ENCODE assay signal across 8 mouse cellular contexts in the genomic region with DNA sequence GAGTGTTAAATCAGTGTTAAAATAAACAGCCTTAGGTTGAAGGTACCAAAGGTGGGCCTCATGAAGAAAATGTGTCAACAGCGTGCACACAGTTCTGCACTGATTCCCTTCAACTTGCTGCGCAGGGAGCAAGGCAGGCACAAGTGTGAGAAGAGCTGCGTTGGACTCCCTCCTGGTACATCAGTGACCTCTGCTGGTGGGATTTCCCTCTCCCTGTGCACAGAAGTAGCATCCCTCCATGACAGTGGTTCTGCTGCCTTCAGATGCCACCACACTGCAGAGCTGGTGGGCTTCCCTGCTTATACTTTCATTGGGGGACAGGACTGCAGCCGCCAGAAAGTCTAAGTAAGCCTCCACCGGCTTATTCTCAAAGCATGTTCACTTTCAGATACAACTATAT. TPM values are rescaled to one million over a fixed set of nuclear protein-coding genes. Genes with fewer than 3 reads are reported as not detected.
DNase-seq lines count a peak whose midpoint lies in the region; ATAC-seq and TF ChIP-seq lines count a peak whose summit lies in the region.

No protein-coding gene starts in this region.

- TF ChIP-seq CTCF in E14TG2a.4 (conservative IDR thresholded peaks at IDR 0.05; ENCODE audit: low read length): peak; percentile 20; the same call in 1 of the 2 replicates

- no peaks in the 10 kb centered on the region for H3K36me3 ChIP-seq in E14TG2a.4 (ENCODE audit: insufficient read depth, low read length)

- peaks cover 18% of the 10 kb centered on the region for H3K4me1 ChIP-seq in E14TG2a.4 (replicated peaks; ENCODE audit: low read depth, low read length)

- peaks cover 7% of the 10 kb centered on the region for H3K9me3 ChIP-seq in E14TG2a.4 (ENCODE audit: low read length)

- DNase-seq in adrenal gland, adult (ENCODE audit: inconsistent age in 2 of 2, low spot score in 1 of 2): peak; percentile 77 to 89
- DNase-seq in embryo, embryonic 10 days (ENCODE audit: low spot score): peak; percentile 71
- peak; percentile 51 to 53 for DNase-seq in heart, postnatal 36 days
- peak; percentile 58 for DNase-seq in layer of hippocampus, adult 9-10 months (ENCODE audit: low spot score)
- DNase-seq in right cerebral cortex, postnatal 36 days (ENCODE audit: low spot score in 2 of 2): peak; percentile 52 to 62

- peak; percentile 80 for ATAC-seq in megakaryocyte progenitor cell, adult 5-6 weeks (replicated peaks; ENCODE audit: poor library complexity)
- ATAC-seq in inflammation-experienced regulatory T-cells, adult 6 months: no peak

- intact Hi-C loops in heart, postnatal 36 days (cut with DNase I): loop anchor here (1.0 to 2.0 kb wide), 3 partner anchors 38 to 150 kb away; a partner anchor contains a TSS

- no peaks in the 10 kb centered on the region for H3K27me3 ChIP-seq in E14TG2a.4 (ENCODE audit: insufficient read depth, low read length)

- no peak overlapping the region for H3K4me3 ChIP-seq in E14TG2a.4 (replicated peaks; ENCODE audit: low read length)

RNA-seq across cellular contexts. Expression of a gene that starts 37.2 kb away (rescaled TPM):
- total RNA-seq in heart, postnatal 36 days (2021): 1 to 10 TPM; 4.8 to 6.8 TPM
- total RNA-seq in megakaryocyte progenitor cell, adult 5-6 weeks (2015): 27.4 and 31.1 TPM in 2 replicates
- 20.8 and 23.5 TPM in 2 replicates for total RNA-seq in megakaryocyte progenitor cell, adult 5-6 weeks (2017)
- polyA plus RNA-seq in inflammation-experienced regulatory T-cells, adult 6 months (2017; shearing (Covaris generic)): 10 to 100 TPM; 31.5 to 41.1 (median 34.3) TPM
